Mouse (Mus musculus) heart, adult 10 weeks (tissue): ENCODE data around the gene Srebf2. TPM values are rescaled to one million over a fixed set of nuclear protein-coding genes. Genes with fewer than 3 reads are reported as not detected.

Source experiments
- polyA plus RNA-seq: library from polyadenylated mRNA; stranded (reverse); fragments of 350-450 nt; fragmentation: Illumina TruSeq; extraction: RNeasy Lipid Tissue Mini Kit (QIAGEN cat#74804); gene quantifications from one replicate; pipeline ENCODE4 v1.2.3, GENCODE M21; 2014; ENCODE audit warnings: low read depth, low replicate concordance

Gene Srebf2
- polyA plus RNA-seq = 23.7 TPM

GRCm38 (mm10) chr15:82146770-82147610 is at the start of gene Srebf2:
Gene Srebf2, plus strand, starts transcription at chr15:82147181.

DNA sequence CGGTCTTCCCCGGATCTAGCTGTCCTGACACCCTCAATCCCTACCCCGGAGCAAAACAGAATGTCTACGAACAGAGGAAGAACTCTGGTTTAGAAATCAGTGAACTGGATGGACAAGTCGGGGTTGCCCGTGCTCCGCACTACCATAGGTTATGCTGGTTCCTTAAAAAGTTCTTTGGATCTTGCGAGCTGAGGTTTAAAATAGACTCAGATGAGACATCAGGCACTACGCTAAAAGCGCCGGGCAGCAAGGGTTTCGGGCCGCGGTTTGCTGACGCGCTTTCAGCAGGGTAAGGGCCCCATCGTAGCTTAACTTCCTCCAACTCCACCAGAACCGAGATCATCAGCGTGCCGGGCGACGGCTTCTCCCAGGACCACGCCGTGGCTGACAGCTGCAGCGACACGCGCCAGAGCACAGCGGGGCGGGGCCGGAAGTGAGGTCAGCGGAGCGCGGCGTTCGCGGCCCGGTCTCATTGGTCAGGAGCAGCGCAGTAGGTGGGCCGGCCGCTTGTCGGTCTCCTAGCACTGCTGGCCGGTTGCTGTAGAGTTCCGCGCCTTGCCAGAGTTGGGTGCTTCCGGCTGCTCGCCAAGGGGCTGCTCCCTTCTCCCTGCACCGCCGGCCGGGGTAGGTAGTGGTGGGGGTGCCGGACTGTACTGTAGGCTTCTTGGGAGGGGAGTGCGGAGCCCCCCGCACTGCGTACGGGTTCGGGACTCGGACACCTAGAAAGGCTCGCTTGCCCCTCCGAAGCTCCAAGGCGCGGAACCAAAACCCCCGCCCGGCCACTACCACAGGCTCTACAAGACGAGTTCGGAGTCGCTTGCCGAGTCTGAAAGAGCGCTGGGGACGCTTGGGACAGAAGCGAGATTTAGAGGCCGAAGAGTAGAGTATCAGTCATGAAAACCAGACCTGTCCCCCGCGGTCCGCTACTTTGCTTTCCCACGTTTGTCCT is 19.3 kb upstream of the Srebf2 start, which contains the start of gene Ccdc134:
Ccdc134 (plus strand) TSS at position 497 of the 949 bp plus-strand sequence.

GRCm38 (mm10) chr15:82212752-82213063 is 65.7 kb downstream of the Srebf2 start, which contains the start of gene Shisa8:
Gene Shisa8, minus strand, starts transcription at chr15:82212815.

GRCm38 (mm10) chr15:82223657-82224601 is 76.9 kb downstream of the Srebf2 start, which contains the start of gene Tnfrsf13c:
Gene Tnfrsf13c, minus strand, starts transcription at chr15:82224369.

GRCm38 (mm10) chr15:82244115-82244804 is 97.3 kb downstream of the Srebf2 start, which contains the start of gene Cenpm:
Gene Cenpm, minus strand, starts transcription at chr15:82244748.

DNA sequence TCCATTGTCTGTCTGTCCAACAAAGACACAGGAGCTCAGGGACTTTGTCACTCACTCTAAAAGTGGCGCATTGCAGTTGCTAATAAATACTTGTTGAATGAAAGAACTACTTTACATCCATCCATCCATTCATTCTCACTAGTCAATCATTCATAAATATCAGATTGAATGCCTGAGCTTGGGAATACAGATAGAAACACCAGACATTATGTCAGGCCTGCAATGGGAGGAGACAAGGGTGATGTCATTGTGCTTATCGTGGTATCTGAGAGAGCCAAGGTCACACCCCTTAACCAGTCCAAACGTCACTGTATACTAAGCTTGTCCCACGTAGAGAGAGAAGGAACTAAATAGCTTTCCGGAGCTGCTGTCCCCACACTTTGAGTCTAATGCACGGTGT is 105.1 kb downstream of the Srebf2 start, which contains the start of gene 1500009C09Rik:
1500009C09Rik (plus strand) TSS at position 301 of the 400 bp plus-strand sequence.

Other genes starting within 250 kb of the Srebf2 start
- gene Polr3h, start 220.9 kb upstream of the Srebf2 start, polyA plus RNA-seq = 11.3 TPM
- 91.9 TPM for gene Csdc2, start 210.4 kb upstream of the Srebf2 start, polyA plus RNA-seq
- 34.2 TPM for gene Pmm1, start 186.3 kb upstream of the Srebf2 start, polyA plus RNA-seq
- not detected for gene 1700029P11Rik, start 166.6 kb upstream of the Srebf2 start, polyA plus RNA-seq
- 34.2 TPM for gene Xrcc6, start 159.3 kb upstream of the Srebf2 start, polyA plus RNA-seq
- gene Desi1, start 113.3 kb upstream of the Srebf2 start, polyA plus RNA-seq = 18.6 TPM
- gene Snu13, start 99.6 kb upstream of the Srebf2 start, polyA plus RNA-seq = 85.5 TPM
- not detected for gene 4930407I10Rik, start 88.0 kb upstream of the Srebf2 start, polyA plus RNA-seq
- not detected for gene Mei1, start 77.2 kb upstream of the Srebf2 start, polyA plus RNA-seq
- 9.0 TPM for gene Ccdc134, start 19.3 kb upstream of the Srebf2 start, polyA plus RNA-seq
- not detected for gene Shisa8, start 65.6 kb downstream of the Srebf2 start, polyA plus RNA-seq
- not detected for gene Tnfrsf13c, start 77.2 kb downstream of the Srebf2 start, polyA plus RNA-seq
- gene Cenpm, start 97.6 kb downstream of the Srebf2 start, polyA plus RNA-seq = 0.99 TPM
- not detected for gene 1500009C09Rik, start 105.2 kb downstream of the Srebf2 start, polyA plus RNA-seq
- gene Sept3, start 127.7 kb downstream of the Srebf2 start, polyA plus RNA-seq = 1.5 TPM
- not detected for gene Wbp2nl, start 151.8 kb downstream of the Srebf2 start, polyA plus RNA-seq
- gene Naga, start 191.7 kb downstream of the Srebf2 start, polyA plus RNA-seq = 35.5 TPM
- gene Pheta2, start 191.8 kb downstream of the Srebf2 start, polyA plus RNA-seq = 1.4 TPM
- gene Smdt1, start 191.8 kb downstream of the Srebf2 start, polyA plus RNA-seq = 252 TPM
- 848 TPM for gene Ndufa6, start 207.1 kb downstream of the Srebf2 start, polyA plus RNA-seq
- gene Cyp2d22, start 233.1 kb downstream of the Srebf2 start, polyA plus RNA-seq = 38.5 TPM
- gene Cyp2d11, start 246.8 kb downstream of the Srebf2 start, polyA plus RNA-seq = not detected